Mouse (Mus musculus): ENCODE measurements around the gene Cep295nl. TPM values are rescaled to one million over a fixed set of nuclear protein-coding genes. Genes with fewer than 3 reads are reported as not detected.

Gene Cep295nl
- polyA plus RNA-seq, 1 experiment from 2014 or later = 0.21 TPM

DNA sequence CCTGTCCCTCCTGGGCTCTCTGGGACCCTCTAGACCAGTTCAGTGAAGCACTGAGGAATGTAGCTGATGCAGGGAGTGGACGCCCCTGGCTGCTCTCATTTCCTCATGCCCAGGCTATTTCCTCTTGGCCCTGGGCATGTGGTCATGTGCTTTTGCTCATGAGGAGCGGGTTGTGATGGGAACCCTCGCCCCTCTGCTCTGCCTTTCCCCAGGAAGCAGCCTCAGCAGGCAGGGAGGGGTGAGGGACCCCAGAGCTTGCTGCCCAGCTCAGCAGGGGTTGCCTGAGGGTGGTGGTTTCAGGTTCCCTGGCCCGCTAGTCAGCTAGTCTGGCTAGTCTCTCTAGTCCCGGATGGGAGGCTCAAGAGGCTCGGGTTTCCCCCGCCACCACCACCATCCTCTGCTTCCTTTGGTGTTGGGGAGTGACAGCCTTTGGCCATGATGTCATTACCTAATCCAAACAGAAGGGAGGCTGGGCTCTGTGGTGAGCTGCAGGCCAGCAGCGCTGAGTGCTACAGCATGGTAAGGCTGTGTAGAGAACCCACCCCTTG is 20.7 kb upstream of the Cep295nl start:
- no peak for ATAC-seq (ENCODE audit: low FRiP score, low TSS enrichment)
- Histone ChIP-seq H3K4me3 (replicated peaks; ENCODE audit: low read depth, low read length) (no peak overlapping the region), H3K9me3 (ENCODE audit: control insufficient read depth, low read length) (no peaks in the 10 kb centered on the region), H3K27ac (replicated peaks; ENCODE audit: low read depth, low read length) (no peak overlapping the region), H3K4me1 (ENCODE audit: control insufficient read depth, insufficient read depth, low read length) (no peaks in the 10 kb centered on the region), H3K4me2 (ENCODE audit: low read length) (no peak overlapping the region), H3K36me3 (ENCODE audit: control insufficient read depth, insufficient read depth, low read length) (no peaks in the 10 kb centered on the region), H3K9ac (replicated peaks; ENCODE audit: low read length) (peak overlapping the region; percentile 36; the same call in 1 of the 2 replicates), H3K27me3 (ENCODE audit: control insufficient read depth, insufficient read depth, low read length) (no peaks in the 10 kb centered on the region)
- peak; percentile 39 for DNase-seq
- 11% methylated on average over 8 of the region's 8 CpGs for WGBS

DNA sequence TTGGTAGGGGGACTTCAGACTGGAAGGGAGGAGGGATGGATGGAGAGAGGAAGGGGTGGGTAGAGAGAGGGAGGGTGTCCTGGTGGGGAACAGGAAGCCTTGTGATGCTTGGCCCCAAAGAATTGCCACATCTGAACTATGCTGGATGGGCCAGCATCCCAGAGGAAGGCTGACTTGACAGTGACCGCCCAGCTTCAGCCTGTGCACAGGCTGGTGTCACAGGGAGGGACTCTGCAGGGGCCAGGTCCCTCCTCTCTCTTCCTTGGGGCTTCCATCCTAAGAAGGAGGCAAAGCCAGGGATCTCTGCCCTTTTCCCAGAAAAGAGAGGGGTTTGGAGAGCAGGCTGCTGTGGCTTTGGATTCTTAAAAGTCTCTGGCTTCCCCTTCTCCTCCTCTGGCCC is 20.2 kb upstream of the Cep295nl start:
- 67% methylated on average over 1 of the region's 1 CpGs for WGBS
- Histone ChIP-seq H3K36me3 (ENCODE audit: control insufficient read depth, insufficient read depth, low read length) (no peaks in the 10 kb centered on the region), H3K27me3 (ENCODE audit: control insufficient read depth, insufficient read depth, low read length) (no peaks in the 10 kb centered on the region), H3K27ac (replicated peaks; ENCODE audit: low read depth, low read length) (no peak overlapping the region), H3K9ac (replicated peaks; ENCODE audit: low read length) (no peak overlapping the region), H3K4me2 (ENCODE audit: low read length) (no peak overlapping the region), H3K4me3 (replicated peaks; ENCODE audit: low read depth, low read length) (no peak overlapping the region), H3K4me1 (ENCODE audit: control insufficient read depth, insufficient read depth, low read length) (no peaks in the 10 kb centered on the region), H3K9me3 (ENCODE audit: control insufficient read depth, low read length) (no peaks in the 10 kb centered on the region)
- DNase-seq (no peak), ATAC-seq (ENCODE audit: low FRiP score, low TSS enrichment) (no peak)

DNA sequence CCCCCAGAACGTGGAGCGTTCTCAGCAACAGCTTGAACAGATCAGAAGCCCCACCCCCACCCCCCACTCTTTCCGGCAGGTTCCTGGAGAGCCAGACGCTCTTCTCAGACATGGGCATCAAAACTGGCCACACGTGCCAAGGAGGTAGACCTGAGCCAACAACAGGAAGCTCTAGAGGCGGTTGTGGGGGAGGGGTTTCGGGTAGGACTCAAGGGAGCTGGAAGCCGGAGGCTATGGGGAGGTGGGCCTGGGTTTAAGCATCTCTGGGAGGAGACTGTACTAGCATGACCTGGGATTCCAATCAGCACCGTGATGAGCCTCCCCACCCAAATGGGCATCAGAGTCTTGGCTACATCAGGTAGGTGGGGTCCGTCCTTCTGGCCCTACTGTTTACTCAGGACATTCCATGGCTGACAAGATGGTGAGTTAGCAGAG is 18.6 kb upstream of the Cep295nl start:
- DNase-seq = no peak
- H3K27ac ChIP-seq (replicated peaks; ENCODE audit: low read depth, low read length) = no peak overlapping the region
- H3K9ac ChIP-seq (replicated peaks; ENCODE audit: low read length) = no peak overlapping the region
- no peak overlapping the region for H3K4me3 ChIP-seq (replicated peaks; ENCODE audit: low read depth, low read length)
- H3K9me3 ChIP-seq (ENCODE audit: control insufficient read depth, low read length) = no peaks in the 10 kb centered on the region
- no peak for ATAC-seq (ENCODE audit: low FRiP score, low TSS enrichment)
- no peaks in the 10 kb centered on the region for H3K27me3 ChIP-seq (ENCODE audit: control insufficient read depth, insufficient read depth, low read length)
- no peaks in the 10 kb centered on the region for H3K36me3 ChIP-seq (ENCODE audit: control insufficient read depth, insufficient read depth, low read length)
- H3K4me2 ChIP-seq (ENCODE audit: low read length) = no peak overlapping the region
- WGBS = 81% methylated on average over 10 of the region's 10 CpGs
- no peaks in the 10 kb centered on the region for H3K4me1 ChIP-seq (ENCODE audit: control insufficient read depth, insufficient read depth, low read length)

GRCm38 (mm10) chr11:118360491-118360890 is 18.2 kb upstream of the Cep295nl start:
- Histone ChIP-seq H3K27ac (replicated peaks; ENCODE audit: low read depth, low read length) (no peak overlapping the region), H3K36me3 (ENCODE audit: control insufficient read depth, insufficient read depth, low read length) (no peaks in the 10 kb centered on the region), H3K9ac (replicated peaks; ENCODE audit: low read length) (no peak overlapping the region), H3K27me3 (ENCODE audit: control insufficient read depth, insufficient read depth, low read length) (no peaks in the 10 kb centered on the region), H3K9me3 (ENCODE audit: control insufficient read depth, low read length) (no peaks in the 10 kb centered on the region), H3K4me1 (ENCODE audit: control insufficient read depth, insufficient read depth, low read length) (0 out of 2 replicates have a peak, but pooled peaks cover 2% of the 10 kb centered on the region), H3K4me2 (ENCODE audit: low read length) (no peak overlapping the region), H3K4me3 (replicated peaks; ENCODE audit: low read depth, low read length) (no peak overlapping the region)
- ATAC-seq (ENCODE audit: low FRiP score, low TSS enrichment) (no peak), DNase-seq (no peak)
- WGBS = 86% methylated on average over 7 of the region's 7 CpGs

GRCm38 (mm10) chr11:118355640-118356039 is 13.3 kb upstream of the Cep295nl start, which contains the start of gene Timp2:
Gene Timp2 (minus strand): TSS chr11:118355740.
- Histone ChIP-seq H3K27me3 (ENCODE audit: control insufficient read depth, insufficient read depth, low read length) (no peaks in the 10 kb centered on the region), H3K9me3 (ENCODE audit: control insufficient read depth, low read length) (no peaks in the 10 kb centered on the region), H3K36me3 (ENCODE audit: control insufficient read depth, insufficient read depth, low read length) (no peaks in the 10 kb centered on the region), H3K4me2 (ENCODE audit: low read length) (peak within 1 kb of the TSS; percentile 69), H3K4me1 (ENCODE audit: control insufficient read depth, insufficient read depth, low read length) (peaks cover 18% of the 10 kb centered on the region), H3K9ac (replicated peaks; ENCODE audit: low read length) (peak within 1 kb of the TSS; percentile 96), H3K27ac (replicated peaks; ENCODE audit: low read depth, low read length) (peak within 1 kb of the TSS; percentile 91), H3K4me3 (replicated peaks; ENCODE audit: low read depth, low read length) (peak within 1 kb of the TSS; percentile 76)
- no peak for ATAC-seq (ENCODE audit: low FRiP score, low TSS enrichment)
- no peak for DNase-seq
- WGBS = 29% methylated on average over 6 of the region's 6 CpGs

DNA sequence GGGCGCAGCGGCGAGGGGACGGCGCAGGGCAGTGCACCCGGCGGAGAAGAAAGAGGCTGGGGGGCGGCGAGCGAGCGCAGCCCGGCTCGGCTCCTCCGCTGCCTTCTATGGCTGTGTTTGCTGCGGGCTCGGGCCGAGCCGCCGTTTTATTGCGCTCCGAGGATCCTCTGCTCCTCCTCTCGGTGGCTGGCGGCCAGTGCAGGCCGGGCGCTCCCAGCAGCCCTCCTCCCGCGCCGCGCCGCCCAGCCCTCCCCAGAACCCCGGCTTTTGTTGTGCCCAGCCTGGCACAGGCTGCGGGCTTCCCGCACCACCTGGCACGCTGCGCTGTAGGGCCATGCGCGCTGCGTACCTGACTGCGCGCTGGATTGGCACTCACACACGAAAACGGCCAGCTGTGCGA is 12.9 kb upstream of the Cep295nl start:
- no peaks in the 10 kb centered on the region for H3K9me3 ChIP-seq (ENCODE audit: control insufficient read depth, low read length)
- peak overlapping the region; percentile 69 for H3K4me2 ChIP-seq (ENCODE audit: low read length)
- H3K4me3 ChIP-seq (replicated peaks; ENCODE audit: low read depth, low read length) = peak overlapping the region; percentile 76
- H3K27ac ChIP-seq (replicated peaks; ENCODE audit: low read depth, low read length) = peak overlapping the region; percentile 91
- peaks cover 18% of the 10 kb centered on the region for H3K4me1 ChIP-seq (ENCODE audit: control insufficient read depth, insufficient read depth, low read length)
- DNase-seq = peak; percentile 94
- H3K9ac ChIP-seq (replicated peaks; ENCODE audit: low read length) = peak overlapping the region; percentile 96
- WGBS = under 1% methylated on average over 33 of the region's 43 CpGs
- H3K27me3 ChIP-seq (ENCODE audit: control insufficient read depth, insufficient read depth, low read length) = no peaks in the 10 kb centered on the region
- peak; percentile 94 for ATAC-seq (ENCODE audit: low FRiP score, low TSS enrichment)
- no peaks in the 10 kb centered on the region for H3K36me3 ChIP-seq (ENCODE audit: control insufficient read depth, insufficient read depth, low read length)

- ATAC-seq (ENCODE audit: low FRiP score, low TSS enrichment) = no peak; the same call in none of the 2 replicates
- H3K4me1 ChIP-seq (ENCODE audit: control insufficient read depth, insufficient read depth, low read length) = peaks cover 18% of the 10 kb centered on the region
- DNase-seq = peak; percentile 70
- no peaks in the 10 kb centered on the region for H3K27me3 ChIP-seq (ENCODE audit: control insufficient read depth, insufficient read depth, low read length)
- H3K9ac ChIP-seq (replicated peaks; ENCODE audit: low read length) = peak overlapping the region; percentile 96
- peak overlapping the region; percentile 91 for H3K27ac ChIP-seq (replicated peaks; ENCODE audit: low read depth, low read length)
- no peaks in the 10 kb centered on the region for H3K36me3 ChIP-seq (ENCODE audit: control insufficient read depth, insufficient read depth, low read length)
- H3K4me3 ChIP-seq (replicated peaks; ENCODE audit: low read depth, low read length) = peak overlapping the region; percentile 76
- H3K4me2 ChIP-seq (ENCODE audit: low read length) = peak overlapping the region; percentile 69
- no peaks in the 10 kb centered on the region for H3K9me3 ChIP-seq (ENCODE audit: control insufficient read depth, low read length)
- WGBS = under 1% methylated on average over 40 of the region's 47 CpGs
Observed at GRCm38 (mm10) chr11:118354636-118355191, 12.4 kb upstream of the Cep295nl start.

GRCm38 (mm10) chr11:118349494-118349893 is 7.2 kb upstream of the Cep295nl start:
- Histone ChIP-seq H3K4me1 (ENCODE audit: control insufficient read depth, insufficient read depth, low read length) (peaks cover 14% of the 10 kb centered on the region), H3K36me3 (ENCODE audit: control insufficient read depth, insufficient read depth, low read length) (no peaks in the 10 kb centered on the region), H3K9me3 (ENCODE audit: control insufficient read depth, low read length) (no peaks in the 10 kb centered on the region), H3K27ac (replicated peaks; ENCODE audit: low read depth, low read length) (no peak overlapping the region), H3K27me3 (ENCODE audit: control insufficient read depth, insufficient read depth, low read length) (no peaks in the 10 kb centered on the region), H3K4me2 (ENCODE audit: low read length) (no peak overlapping the region), H3K9ac (replicated peaks; ENCODE audit: low read length) (no peak overlapping the region), H3K4me3 (replicated peaks; ENCODE audit: low read depth, low read length) (no peak overlapping the region)
- DNase-seq = no peak
- no peak for ATAC-seq (ENCODE audit: low FRiP score, low TSS enrichment)
- 90% methylated on average over 5 of the region's 5 CpGs for WGBS

DNA sequence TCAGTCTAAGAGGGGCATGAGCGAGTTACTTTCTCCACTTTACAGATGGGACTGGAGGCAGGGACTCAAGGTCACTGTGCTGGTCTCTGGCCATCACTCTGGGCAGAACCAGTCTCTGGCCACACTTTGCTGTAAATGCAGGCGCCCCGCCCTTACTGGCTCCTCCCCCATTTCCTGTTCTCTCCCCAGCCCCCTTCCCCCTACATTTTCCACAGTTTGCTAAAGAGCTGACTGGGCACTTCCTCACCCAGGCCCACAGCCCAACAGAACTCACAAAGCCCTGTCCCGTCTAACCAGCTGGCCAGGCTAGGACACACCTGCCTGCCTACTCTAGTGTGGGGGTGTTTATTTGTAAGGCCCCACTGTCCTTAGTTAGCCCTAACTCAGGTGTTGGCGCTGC is 6.6 kb upstream of the Cep295nl start:
- Histone ChIP-seq H3K4me2 (ENCODE audit: low read length) (no peak overlapping the region), H3K4me1 (ENCODE audit: control insufficient read depth, insufficient read depth, low read length) (peaks cover 9% of the 10 kb centered on the region), H3K27me3 (ENCODE audit: control insufficient read depth, insufficient read depth, low read length) (no peaks in the 10 kb centered on the region), H3K9me3 (ENCODE audit: control insufficient read depth, low read length) (no peaks in the 10 kb centered on the region), H3K36me3 (ENCODE audit: control insufficient read depth, insufficient read depth, low read length) (no peaks in the 10 kb centered on the region), H3K27ac (replicated peaks; ENCODE audit: low read depth, low read length) (no peak overlapping the region), H3K9ac (replicated peaks; ENCODE audit: low read length) (no peak overlapping the region), H3K4me3 (replicated peaks; ENCODE audit: low read depth, low read length) (no peak overlapping the region)
- DNase-seq (no peak), ATAC-seq (ENCODE audit: low FRiP score, low TSS enrichment) (no peak)
- 83% methylated on average over 5 of the region's 5 CpGs for WGBS

Data from midbrain, embryonic 14.5 days (tissue).